Mouse (Mus musculus) lung, postnatal 36 days (tissue): Measurements from ENCODE around the gene Crisp2.
"Not testable (repeated sequence)": the region's sequence is repeated elsewhere in the genome, so short reads cannot be mapped to it uniquely, and the experiment has no call there.

Experiments used
- DNase-seq: peaks from one replicate; pipeline ENCODE4 v3.0.0; 2022; ENCODE audit warnings: mixed read lengths

Crisp2 gene

DNA sequence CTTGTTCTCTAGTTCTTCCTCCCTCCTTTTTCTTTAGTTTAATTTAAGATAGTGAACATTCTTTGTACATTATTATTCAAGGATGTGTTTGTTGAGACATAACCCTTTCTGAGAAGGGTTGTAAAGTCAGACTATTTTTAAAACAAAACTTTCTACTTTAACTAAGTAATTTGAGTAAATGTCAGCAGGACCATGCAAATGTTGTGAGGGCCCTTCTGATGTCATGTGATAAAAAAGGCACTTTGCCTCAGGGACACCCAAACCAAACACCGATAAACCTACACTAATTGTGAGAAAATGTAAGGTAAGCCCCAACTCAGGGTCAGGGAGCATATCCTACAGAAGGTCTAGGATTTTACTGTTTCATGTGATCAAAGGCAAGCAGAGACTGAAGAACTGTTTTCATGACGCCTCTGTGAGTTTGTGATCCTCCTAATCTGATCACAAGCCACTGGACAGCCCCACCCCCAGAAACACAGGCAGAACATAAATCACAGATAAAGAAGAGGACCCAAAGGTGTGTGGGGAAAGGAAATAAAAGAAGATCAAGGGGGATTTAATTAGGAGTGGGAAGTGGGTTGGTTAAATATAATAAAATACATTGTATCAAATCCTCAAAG, at the start of gene Crisp2:
Gene Crisp2, minus strand, starts transcription at position 51 of the 620 bp plus-strand sequence.
- DNase-seq = no peak

DNA sequence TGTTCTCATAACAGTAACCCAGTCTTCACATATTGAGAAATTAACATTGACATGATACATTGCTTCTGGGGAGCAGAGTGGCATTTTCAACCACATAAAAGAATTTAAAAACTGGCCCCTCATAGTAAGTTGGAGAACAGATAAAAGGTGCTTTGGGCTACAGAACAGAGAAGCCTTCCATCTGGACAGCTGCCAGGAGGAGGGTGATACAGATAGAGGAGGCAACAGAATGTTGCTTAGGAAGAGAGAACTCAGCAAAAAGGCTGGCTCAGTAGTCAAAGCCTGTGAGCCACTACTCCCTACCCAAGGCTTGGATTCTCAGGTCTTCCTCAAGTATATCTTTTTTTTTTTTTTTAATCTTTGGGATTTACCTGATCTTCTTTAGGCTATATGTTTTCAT, 48.3 kb upstream of the Crisp2 start:
- DNase-seq = no peak

DNA sequence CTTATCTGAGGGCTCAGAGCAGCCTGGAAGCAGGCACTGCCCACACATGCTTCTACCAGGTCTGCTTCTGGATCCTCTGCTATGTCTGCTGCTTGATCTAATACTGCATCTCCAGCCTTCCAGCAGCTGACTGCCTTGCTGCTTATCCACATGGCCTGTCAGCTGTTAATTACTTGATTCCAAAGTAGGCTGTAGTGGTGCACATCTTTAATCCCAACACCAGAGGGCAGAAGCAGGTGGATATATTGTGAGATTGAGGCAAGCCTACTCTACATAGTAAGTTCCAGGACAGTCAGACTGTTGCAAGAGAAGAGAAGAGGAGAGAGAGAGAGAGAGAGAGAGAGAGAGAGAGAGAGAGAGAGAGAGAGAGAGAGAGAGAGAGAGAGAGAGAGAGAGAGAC, 30.5 kb upstream of the Crisp2 start:
- DNase-seq = peak; percentile 58

DNA sequence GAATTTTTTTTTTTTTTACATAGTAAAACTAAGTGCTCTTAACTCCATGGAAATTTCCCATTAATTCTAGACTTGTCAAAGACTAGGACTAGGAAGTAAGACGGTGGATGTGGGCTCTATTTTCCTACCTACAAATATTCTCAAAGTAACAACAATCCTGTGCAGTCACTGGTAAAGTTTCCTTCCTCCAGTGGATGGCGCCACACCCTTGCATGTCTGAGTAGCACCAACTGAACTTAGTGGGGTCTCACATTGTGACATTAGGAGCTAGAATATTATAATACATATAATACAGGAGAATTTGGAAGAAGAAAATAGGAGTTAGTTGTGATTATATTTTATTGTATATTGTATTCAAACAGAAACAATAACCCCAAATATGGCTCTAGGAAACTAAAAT, 25.1 kb upstream of the Crisp2 start:
- DNase-seq = peak; percentile 10

DNA sequence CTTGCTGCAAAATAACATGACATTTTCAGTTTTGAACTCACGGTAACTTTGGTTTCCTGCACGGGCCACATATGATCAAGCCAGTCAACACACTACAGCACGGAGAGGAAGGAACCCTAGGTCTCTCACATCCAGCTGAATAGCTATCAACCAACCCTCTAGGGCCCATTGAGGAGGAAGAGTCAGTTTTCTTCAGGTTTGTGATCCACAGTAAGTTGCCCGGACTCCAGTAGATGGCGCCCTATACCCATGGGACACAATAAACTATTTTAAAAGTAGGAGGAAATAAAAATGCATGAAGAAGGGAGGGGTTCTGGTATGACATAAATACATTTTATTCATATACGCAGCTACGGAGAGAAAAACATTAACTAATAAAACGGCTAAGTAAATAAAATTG, 17.7 kb upstream of the Crisp2 start:
- peak; percentile 71 for DNase-seq

DNA sequence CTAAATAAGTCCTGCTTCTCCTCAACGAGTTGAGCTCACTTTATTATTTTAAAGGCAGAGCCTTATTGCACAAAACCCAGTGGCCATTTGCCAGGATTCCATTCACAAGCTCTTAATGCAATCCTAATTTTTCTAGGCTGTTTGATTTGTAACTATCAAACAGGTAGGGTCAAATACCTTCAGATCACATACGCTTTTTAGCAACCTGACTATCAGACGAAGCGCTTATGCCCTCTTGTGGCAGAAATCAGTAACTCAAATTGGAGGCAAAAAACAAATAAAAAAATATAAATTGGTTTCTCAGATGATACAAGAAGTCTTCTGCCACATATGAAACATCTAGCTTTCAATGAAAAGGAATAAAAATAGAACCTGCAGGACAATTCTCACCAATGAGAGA, 17.0 kb upstream of the Crisp2 start:
- peak; percentile 76 for DNase-seq

DNA sequence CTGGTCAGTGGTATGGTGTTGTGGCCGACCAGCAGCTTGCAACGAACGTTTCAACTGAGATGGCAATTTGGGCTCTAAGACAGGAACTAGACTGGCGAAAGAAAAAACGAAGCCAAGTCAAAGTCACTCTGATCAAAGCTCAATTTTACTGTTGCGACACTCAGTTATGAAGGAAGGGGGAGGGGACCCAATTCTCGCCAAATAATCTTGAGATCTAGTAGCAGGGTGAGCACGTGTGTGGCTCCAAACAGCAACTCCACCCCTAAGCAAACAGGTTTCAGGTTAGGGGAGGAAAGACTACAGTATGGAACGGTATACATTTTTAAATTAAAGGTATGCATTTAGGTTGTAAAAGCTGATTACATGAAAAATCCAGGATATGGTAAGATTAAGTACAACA, 14.7 kb upstream of the Crisp2 start:
- peak; percentile 72 for DNase-seq

DNA sequence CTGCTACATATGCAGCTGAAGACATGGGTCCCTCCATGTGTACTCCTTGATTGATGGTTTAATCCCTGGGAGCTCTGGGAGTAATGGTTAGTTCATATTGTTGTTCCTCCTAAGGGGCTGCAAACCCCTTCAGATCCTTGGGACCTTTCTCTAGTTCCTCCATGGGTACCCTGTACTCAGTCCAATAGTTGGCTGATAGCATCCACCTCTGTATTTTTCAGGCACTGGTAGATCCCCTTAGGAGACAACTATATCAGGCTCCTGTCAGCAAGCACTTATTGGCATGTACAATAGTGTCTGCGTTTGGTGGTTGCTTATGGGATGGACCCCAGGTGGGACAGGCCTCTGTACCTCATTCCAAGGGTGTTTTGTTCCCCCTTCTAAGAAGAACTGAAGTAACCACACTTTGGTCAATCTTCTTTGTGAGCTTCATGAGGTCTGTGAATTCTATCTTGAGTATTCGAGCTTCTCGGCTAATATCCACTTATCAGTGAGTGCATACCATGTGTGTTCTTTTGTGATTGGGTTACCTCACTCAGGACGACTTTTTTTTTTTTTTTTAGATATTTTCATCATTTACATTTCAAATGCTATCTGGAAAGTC, 10.6 kb upstream of the Crisp2 start:
- no peak for DNase-seq

DNA sequence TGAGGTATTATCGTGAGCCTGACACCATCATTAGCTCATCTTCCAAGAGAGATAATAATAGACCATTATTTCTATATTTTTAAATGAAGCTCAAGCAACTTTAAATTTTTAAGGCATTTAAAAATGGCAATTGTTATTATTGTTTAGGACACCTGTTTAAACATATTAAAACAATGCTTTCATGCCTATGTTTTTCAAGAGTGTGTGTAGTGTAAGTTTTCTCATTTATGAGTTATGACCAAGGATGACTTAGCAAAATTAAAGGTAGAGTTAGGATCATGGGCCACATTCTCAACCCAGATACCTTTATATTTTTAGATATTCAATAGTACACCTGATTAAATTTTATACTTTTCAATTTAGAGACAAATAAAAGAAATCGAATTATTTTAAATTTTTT, 5.5 kb upstream of the Crisp2 start:
- DNase-seq = no peak

DNA sequence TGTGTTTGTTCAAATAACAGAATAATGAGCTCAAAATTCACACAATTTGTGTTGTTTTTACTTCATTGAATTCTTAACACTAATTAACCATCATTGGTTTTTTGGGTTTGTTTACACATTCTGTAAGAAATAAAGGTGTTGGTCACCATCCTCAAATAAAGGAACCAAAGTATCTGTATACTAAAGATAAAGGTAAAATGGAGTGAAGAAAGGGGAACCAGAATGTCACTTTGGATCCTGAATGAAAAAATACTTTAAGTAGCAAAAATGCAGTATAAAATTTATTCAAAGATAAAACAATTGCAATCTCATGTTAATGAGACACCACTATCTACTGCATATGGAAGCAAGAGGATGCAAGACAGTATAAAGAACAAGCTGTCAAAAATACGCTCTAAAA, 4.8 kb upstream of the Crisp2 start:
- no peak for DNase-seq

DNA sequence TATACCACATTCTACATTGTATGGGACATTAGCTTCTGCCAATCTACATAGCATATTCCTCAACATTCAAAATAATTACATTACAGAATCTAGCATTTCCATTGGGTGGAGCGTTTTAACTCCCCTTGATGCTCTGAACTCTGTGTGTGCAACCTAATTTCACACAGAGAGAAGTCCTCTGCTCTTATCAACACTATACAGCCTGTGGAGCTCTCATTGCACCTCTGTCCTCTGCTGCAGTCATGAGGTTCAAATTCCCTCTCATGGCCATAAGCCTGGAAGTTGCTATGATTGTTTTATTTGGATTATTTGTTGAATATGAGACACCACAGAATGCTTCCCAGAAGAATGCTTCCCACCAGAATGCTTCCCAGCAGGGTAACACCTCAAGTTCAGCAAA, 4.1 kb upstream of the Crisp2 start, which contains the start of gene Rhag:
Gene Rhag, plus strand, starts transcription at position 193 of the 400 bp plus-strand sequence.
- DNase-seq = no peak

DNA sequence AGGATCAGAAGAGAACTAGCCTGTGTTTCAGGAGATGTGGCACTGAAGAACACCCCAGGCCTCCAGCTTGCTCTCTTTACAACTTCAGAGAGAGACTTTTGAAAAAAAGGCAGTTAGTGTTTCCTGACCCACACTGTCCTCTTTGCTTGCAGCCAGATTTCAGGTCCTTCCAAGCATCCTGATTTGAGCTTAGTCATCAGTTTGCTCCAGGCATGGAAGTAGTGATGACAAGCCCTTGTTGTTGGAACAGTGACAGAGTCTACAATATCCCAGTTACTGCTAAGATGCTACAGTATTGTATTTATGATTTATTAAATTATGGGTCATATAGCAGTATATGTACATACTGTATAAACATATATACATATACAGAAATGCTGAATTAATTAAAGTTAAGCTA, 1.3 kb upstream of the Crisp2 start:
- DNase-seq = no peak

DNA sequence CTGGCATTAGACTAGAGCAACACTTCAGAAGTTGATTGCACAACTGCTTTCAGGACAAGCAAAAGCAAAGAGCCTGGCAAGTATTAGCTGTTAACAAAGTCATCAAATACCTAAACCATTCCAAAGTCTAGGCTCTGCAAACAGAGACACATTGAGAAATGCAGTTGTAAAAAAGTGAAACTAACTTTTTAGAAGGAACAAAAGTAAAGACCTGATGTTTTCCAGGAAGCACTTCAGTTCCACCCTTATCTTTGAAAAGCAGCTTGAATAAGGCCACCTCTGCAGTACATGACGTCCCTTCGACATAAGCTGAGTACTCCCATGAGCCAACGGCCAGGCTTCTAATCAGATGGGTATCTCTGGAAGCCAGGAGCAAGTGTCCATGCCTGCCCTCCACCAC, 253 bp downstream of the Crisp2 start:
- peak; percentile 80 for DNase-seq

DNA sequence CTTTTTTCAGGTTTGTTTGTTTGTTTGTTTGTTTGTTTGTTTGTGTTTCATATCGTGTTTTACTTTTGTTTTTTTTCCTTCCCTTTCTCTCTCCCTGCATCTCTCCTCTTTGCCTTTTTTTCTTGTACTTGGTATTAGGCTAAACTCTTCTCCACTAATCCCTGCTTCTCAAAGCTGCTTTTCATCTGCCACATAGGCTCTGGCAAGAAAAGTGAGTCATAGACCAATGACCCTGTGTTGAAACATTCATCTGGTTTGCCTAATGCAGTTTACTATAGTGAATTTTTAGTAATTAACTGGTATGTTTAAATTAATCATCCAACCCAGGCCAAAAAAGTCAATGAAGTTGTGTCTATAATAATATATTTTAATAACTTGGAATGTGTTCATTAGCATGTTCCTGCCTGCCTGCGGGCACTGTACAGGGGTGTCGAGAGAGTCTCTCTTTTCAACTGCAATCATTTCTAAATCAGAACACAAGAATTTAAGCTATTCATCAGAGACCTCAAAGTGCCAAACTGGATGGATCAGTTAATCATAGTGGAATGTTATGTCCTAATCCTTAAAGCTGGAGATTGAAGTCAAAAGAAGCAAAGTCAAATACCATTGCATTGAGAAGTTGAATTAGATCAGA, 4.0 kb downstream of the Crisp2 start:
- DNase-seq = no peak

DNA sequence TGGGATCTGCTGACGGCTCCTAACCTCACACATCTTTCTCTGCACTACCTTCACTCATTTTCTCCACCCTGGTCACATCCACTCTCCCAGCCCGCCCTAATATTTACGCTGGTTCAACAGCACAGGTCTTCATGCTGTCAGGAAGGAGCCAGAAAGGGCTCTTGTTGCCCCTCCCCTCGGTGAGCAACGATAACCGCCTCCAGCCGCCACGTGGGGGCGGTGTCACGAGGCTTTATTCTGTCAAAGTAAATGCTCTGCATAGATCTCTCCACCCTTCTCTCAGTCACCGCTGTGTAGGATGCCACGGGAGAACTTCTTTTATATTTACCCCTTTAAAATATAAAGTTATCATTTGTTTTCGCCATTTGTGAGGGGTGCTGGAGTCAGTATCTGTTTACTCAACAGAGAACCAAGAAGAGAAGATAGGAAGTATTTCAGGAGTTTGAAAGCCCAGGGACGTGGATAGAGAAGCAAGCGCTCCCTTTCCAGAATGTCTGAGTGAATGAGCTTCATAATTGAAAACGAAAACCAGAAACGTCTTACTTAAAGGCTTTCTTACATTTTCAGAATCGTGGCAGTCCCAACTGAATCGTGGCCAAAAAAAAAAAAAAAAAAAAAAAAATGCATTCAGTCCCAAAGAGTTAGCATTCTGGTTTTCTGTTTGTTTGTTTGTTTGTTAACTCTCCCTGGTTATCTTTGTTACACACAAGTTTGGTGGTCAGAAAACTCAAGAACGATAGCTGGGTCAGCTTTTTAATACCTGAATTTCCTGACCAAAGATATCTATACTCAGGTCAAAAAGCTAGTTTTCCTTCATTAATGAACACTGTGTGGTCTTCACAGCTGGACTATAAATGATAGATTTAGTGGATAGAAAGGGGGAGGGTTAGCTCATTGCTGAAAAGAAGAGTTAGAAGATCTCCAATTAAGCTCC, 12.6 kb downstream of the Crisp2 start:
- DNase-seq = peak; percentile 72

DNA sequence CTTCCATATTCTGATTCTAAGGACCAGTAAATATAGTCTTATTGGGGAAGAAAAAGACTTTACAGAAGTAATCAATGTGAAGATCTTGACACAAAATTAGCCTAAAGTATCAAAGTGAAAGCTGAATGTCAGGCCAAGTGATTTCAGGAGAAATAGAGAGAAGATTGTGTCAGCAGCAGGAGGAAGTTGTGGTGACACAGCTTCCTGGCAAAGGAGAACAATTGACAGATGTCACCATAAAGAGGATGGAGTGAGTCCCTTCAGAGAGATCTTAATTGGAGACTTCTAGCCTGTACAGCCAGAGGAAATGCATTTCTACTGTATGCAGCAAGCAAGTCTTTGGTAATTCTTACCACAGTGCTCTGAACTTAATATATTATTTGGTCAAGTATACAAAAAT, 16.9 kb downstream of the Crisp2 start:
- DNase-seq = no peak

DNA sequence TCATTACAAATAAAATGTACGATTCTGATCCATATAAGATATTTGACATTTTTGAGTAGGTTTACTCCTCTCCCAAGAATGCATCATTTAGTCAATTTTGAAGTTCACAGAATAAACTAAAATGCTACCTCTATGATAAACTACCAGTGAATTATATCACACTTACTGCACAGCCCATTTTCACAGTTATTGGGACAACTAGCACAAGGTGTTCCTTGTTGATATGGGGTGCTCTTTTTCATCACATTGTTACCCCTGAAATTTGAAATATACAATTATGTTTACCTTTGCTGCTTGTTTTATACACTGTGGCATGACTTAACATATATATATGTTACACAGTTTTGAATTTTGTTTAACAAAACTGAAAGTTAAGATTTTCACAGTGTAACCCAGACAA, 39.7 kb downstream of the Crisp2 start:
- DNase-seq = no peak

DNA sequence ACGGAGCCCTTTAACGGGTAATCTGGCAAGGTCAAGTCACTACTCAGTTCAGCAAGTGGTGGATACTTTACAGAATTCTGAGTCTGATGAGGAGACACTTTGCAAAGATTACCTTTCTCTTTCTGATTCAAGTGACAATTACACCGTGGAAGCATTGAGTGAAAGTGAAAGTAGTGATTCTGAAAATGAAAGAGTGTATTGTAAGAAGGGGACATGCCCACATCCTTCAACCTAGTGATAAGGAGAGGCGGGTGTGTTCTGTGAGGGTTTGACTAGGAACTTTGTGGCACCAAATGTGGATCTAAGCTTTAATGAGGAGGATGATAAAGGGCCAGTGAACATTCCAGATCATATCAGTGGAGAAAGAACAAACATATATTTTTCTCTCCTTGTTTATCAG, 43.1 kb downstream of the Crisp2 start:
- no peak for DNase-seq

DNA sequence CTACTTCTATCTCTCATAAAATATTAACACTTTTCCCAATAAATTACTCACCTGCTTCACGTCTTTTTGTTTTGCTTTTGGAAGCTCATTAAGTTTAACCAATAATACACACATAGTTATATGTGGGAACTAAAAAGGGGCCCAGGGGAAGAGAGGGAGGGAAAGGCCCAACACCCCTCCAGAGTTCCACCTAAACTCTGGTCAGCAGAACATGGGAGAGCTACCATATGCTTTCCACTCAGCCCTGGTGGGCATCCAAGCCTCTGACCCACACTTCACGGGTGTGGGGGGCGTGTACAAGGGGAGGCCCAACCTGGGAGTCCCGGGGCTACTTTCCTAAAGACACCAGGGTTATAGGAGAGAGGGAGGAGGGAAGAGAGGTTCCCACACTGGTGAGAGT, 75.1 kb downstream of the Crisp2 start:
- no peak for DNase-seq

DNA sequence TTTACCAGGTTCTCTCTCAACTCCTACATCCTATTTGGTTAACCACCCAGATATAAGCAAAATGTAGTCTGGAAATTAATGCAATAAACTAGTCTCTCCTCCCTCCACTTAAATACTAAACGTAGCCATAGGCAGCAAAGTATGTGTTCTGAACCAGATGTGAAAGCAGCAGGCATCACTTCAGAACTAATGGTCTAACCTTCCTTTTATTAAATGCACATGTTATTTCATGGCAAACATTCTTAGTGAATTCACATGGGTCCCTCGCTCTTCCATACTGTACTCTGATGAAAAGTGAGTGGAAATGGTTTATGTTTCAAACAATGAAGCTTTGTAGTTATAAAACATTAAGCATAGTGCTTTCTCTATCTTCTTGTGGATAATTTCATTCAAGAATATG, 75.5 kb downstream of the Crisp2 start:
- no peak for DNase-seq

DNA sequence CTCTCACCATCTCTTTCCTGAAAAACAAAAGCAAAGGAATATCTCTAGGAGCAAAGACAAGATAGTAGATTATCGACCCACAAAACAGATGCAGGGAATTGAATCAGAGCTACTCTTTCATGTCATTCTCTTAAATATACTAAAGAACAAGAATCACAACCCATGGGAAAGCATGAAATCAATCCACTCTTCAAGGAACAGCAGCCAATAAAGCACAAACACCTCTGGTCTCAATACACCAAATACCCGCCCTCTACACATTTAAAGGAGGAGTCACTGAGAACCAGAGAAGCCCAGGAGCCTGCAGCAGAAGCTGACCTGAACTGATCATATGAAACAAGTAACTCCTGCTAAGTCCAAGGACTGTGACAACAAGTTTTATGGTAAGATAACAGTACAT, 80.0 kb downstream of the Crisp2 start, which contains the start of gene Esp1:
Gene Esp1, plus strand, starts transcription at position 301 of the 400 bp plus-strand sequence.
- no peak for DNase-seq

DNA sequence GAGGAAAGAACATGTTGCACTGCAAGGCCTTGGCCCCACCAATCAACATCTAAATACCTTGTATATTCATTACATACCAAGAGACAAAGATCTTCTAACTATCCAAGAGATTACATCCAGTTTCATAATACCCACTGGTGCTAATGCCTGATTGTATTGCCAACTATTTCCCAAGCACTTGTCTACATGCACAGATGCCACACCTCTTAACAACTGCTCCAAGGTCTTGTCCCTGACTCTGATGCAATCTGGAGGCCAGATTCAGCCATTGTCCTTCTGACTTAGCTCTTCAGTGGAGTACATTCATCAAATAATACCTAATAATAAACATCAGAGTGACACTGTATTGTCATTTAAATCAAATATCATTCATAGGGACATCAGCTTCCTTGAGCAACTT, 89.7 kb downstream of the Crisp2 start:
- not testable (repeated sequence) for DNase-seq

DNA sequence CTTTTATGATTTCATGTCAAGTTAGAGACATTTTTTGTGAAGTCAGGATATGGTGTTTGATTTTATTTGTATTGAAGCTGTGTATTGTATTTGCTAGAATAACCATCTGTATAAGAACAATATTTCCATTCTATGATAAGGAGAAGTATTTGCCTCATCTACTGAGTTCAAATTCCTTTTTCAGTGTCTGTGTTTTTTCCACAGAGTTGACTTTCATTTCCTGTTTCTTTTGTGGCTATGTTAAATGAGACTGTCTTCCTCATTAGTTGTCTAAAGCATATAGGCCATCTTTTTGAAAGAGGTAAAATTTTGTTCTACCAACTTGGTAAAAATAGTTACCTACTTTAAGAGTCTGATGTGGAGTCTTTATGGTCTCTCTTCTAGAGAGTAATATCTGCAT, 90.5 kb downstream of the Crisp2 start:
- DNase-seq = no peak
